Mouse (Mus musculus): ENCODE data around the gene Atp6v1c2.

- TF ChIP-seq CHD1 (IDR thresholded peaks at IDR 0.05; ENCODE audit: low read depth, low read length) (no peak), ZNF384 (IDR thresholded peaks at IDR 0.05; ENCODE audit: low read depth, low read length) (no peak), USF1 (IDR thresholded peaks at IDR 0.05; ENCODE audit: low read depth, low read length) (no peak)
Observed at GRCm38 (mm10) chr12:17310852-17311839, 18.0 kb downstream of the Atp6v1c2 start.
